Mouse (Mus musculus) lung, postnatal 0 days (tissue): Measurements from ENCODE around the gene Elf4.

Source experiments
- CTCF ChIP-seq: IDR thresholded peaks from 2 replicates; pipeline ENCODE4 v1.5.1; 2016; ENCODE audit warnings: antibody characterized with exemption, mild to moderate bottlenecking
- EP300 ChIP-seq: IDR thresholded peaks from 2 replicates; pipeline ENCODE4 v1.6.1; 2016; ENCODE audit warnings: antibody characterized with exemption, mild to moderate bottlenecking, control low read depth

- TF ChIP-seq CTCF: no peak
- no peak for TF ChIP-seq EP300
Observed at GRCm38 (mm10) chrX:48432599-48433526, 30.1 kb downstream of the Elf4 start.
